Mouse (Mus musculus) thymus, postnatal 25 days (tissue): ENCODE data around the gene Ust.

Experiments used
- DNase-seq: peaks from one replicate; pipeline ENCODE4 v3.0.0; 2022

The Ust gene

DNA sequence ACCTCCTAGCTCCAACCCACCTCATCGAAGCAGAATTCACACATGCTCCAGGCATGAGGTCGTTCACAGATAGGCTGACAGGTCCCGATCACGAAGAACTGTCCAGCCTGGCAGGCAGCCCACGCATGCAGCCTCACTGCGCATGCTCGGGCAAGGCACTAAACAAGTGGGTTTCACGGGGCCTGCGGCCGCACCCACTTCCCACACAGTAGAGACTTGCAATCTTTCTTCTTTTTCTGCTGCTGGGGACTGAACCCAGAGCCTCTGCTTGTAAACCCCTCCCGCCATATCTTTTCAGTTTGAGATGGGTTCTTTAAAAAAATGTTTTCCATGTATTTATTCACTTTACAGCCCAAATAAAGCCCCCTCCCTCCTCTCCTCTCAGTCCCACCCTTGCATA lies 347.1 kb downstream of the Ust start:
- no peak for DNase-seq
